8 mouse cellular contexts compared by ENCODE assay signal in genomic region chr2:180589123-180589831, GRCm38 (mm10). TPM values are rescaled to one million over a fixed set of nuclear protein-coding genes. Genes with fewer than 3 reads are reported as not detected.
DNase-seq lines count a peak whose midpoint lies in the region; ATAC-seq and TF ChIP-seq lines count a peak whose summit lies in the region.

Ogfr (plus strand) TSS chr2:180589245.

- under 1% methylated on average over 63 of the region's 67 CpGs for WGBS in hindbrain, postnatal 0 days

- peak; percentile 32 for TF ChIP-seq CTCF in hindbrain, postnatal 0 days (IDR thresholded peaks at IDR 0.05; ENCODE audit: low read depth)

- H3K36me3 ChIP-seq in hindbrain, postnatal 0 days (ENCODE audit: insufficient read depth, low read length), result peaks cover 45% of the 10 kb centered on the region

- peak; percentile 59 for DNase-seq in WW6 (ENCODE audit: low read depth, low spot score)
- peak; percentile 67 to 71 for DNase-seq in gastrocnemius, adult 8-10 months (ENCODE audit: low spot score in 2 of 2)
- DNase-seq in hindbrain, postnatal 0 days (ENCODE audit: low spot score), result peak; percentile 91
- DNase-seq in left cerebral cortex, adult 18-20 months (ENCODE audit: low spot score in 2 of 2), result peak; percentile 75 to 79
- peak; percentile 89 to 90 for DNase-seq in lung, postnatal 4 days
- peak; percentile 91 for DNase-seq in retina, postnatal 1 day
- DNase-seq in thymus, postnatal 4 days, result peak; percentile 91

- peak within 1 kb of the TSS; percentile 87 for H3K9ac ChIP-seq in hindbrain, postnatal 0 days (replicated peaks; ENCODE audit: low read length)

- H3K9me3 ChIP-seq in hindbrain, postnatal 0 days (ENCODE audit: low read length), result no peaks in the 10 kb centered on the region

- peak within 1 kb of the TSS; percentile 88 for H3K4me2 ChIP-seq in hindbrain, postnatal 0 days (ENCODE audit: low read depth, low read length)

- no peaks in the 10 kb centered on the region for H3K27me3 ChIP-seq in hindbrain, postnatal 0 days (ENCODE audit: insufficient read depth, low read length)

- ATAC-seq in common myeloid progenitor, adult 5-6 weeks (replicated peaks; ENCODE audit: low read depth, poor library complexity, severe bottlenecking), result peak; percentile 85
- ATAC-seq in hindbrain, postnatal 0 days, result peak; percentile 92

- peak within 1 kb of the TSS; percentile 90 for H3K4me3 ChIP-seq in hindbrain, postnatal 0 days (ENCODE audit: low read length)

- H3K4me1 ChIP-seq in hindbrain, postnatal 0 days (ENCODE audit: insufficient read depth, low read length), result peaks cover 7% of the 10 kb centered on the region

- H3K27ac ChIP-seq in hindbrain, postnatal 0 days, result peak within 1 kb of the TSS; percentile 97

RNA-seq across cellular contexts. Expression of gene Ogfr, which starts in this region (rescaled TPM):
- total RNA-seq in common myeloid progenitor, adult 5-6 weeks (2017), result 39.4 and 47.0 TPM in 2 replicates
- total RNA-seq in gastrocnemius, adult 8-10 months (2022), result 10 to 100 TPM; 21.3 to 24.7 (median 22.3) TPM
- 88.5 and 106 TPM in 2 replicates for total RNA-seq in hindbrain, postnatal 0 days (2014; rRNA removed)
- polyA plus RNA-seq in hindbrain, postnatal 0 days (2015; fragmentation: Nextera tagmentation; extraction: Ambion mirVana), result 82.9 and 84.4 TPM in 2 replicates
- total RNA-seq in left cerebral cortex, adult 18-20 months (2021), result 10 to 100 TPM; 31.2 to 33.7 TPM

Comparison
In these comparisons a context has a peak if more than half of its experiments do, and no peak if none do; other contexts are left out.
1. Peak in every context shown above with its lines: DNase-seq, ATAC-seq, H3K4me3 ChIP-seq and H3K27ac ChIP-seq.